Mouse (Mus musculus) cerebellum, adult 8-10 months (tissue): ENCODE data around the gene Actl6a.
"Not testable (repeated sequence)": the region's sequence is repeated elsewhere in the genome, so short reads cannot be mapped to it uniquely, and the experiment has no call there.

ENCODE experiments used
- DNase-seq: peaks from one replicate; pipeline ENCODE4 v3.0.0; 2022

Gene Actl6a

GRCm38 (mm10) chr3:32705647-32706348 is at the start of gene Actl6a:
Gene Actl6a, plus strand, starts transcription at chr3:32706298.
- not testable (repeated sequence) for DNase-seq

GRCm38 (mm10) chr3:32656398-32656994 is 49.6 kb upstream of the Actl6a start:
- no peak for DNase-seq

GRCm38 (mm10) chr3:32658401-32658800 is 47.7 kb upstream of the Actl6a start:
- DNase-seq, result no peak

GRCm38 (mm10) chr3:32658821-32659220 is 47.3 kb upstream of the Actl6a start:
- DNase-seq, result no peak

GRCm38 (mm10) chr3:32659506-32659905 is 46.6 kb upstream of the Actl6a start:
- DNase-seq, result no peak

- DNase-seq, result no peak
These were observed 45.8 kb upstream of the Actl6a start for GRCm38 (mm10) chr3:32660276-32660675.

GRCm38 (mm10) chr3:32660831-32661555 is 45.1 kb upstream of the Actl6a start:
- DNase-seq, result no peak

GRCm38 (mm10) chr3:32661556-32661930 is 44.6 kb upstream of the Actl6a start:
- no peak for DNase-seq

GRCm38 (mm10) chr3:32668256-32668959 is 37.7 kb upstream of the Actl6a start:
- DNase-seq, result no peak

GRCm38 (mm10) chr3:32669211-32669610 is 36.9 kb upstream of the Actl6a start:
- peak; percentile 2 for DNase-seq

GRCm38 (mm10) chr3:32670196-32670595 is 35.9 kb upstream of the Actl6a start:
- no peak for DNase-seq

GRCm38 (mm10) chr3:32673151-32673550 is 32.9 kb upstream of the Actl6a start:
- DNase-seq, result no peak

- no peak for DNase-seq
These were observed 29.7 kb upstream of the Actl6a start for GRCm38 (mm10) chr3:32676393-32676792.

GRCm38 (mm10) chr3:32682910-32683531 is 23.1 kb upstream of the Actl6a start:
- DNase-seq, result no peak

GRCm38 (mm10) chr3:32684631-32685030 is 21.5 kb upstream of the Actl6a start:
- no peak for DNase-seq

GRCm38 (mm10) chr3:32686537-32686936 is 19.6 kb upstream of the Actl6a start:
- no peak for DNase-seq

- no peak for DNase-seq
These were observed 18.9 kb upstream of the Actl6a start for GRCm38 (mm10) chr3:32687156-32687555.

- no peak for DNase-seq
These were observed 16.5 kb upstream of the Actl6a start for GRCm38 (mm10) chr3:32689567-32689999.

- DNase-seq, result no peak
These were observed 16.1 kb upstream of the Actl6a start for GRCm38 (mm10) chr3:32690008-32690407.

GRCm38 (mm10) chr3:32690901-32691300 is 15.2 kb upstream of the Actl6a start:
- no peak for DNase-seq

GRCm38 (mm10) chr3:32691841-32692240 is 14.3 kb upstream of the Actl6a start:
- DNase-seq, result no peak

- no peak for DNase-seq
These were observed 11.9 kb upstream of the Actl6a start for GRCm38 (mm10) chr3:32694211-32694610.
